Mouse (Mus musculus) activated CD4-positive, CD25-positive, alpha-beta regulatory T cell, adult 4 months (primary cell): Measurements from ENCODE around the gene Ubc. TPM values are rescaled to one million over a fixed set of nuclear protein-coding genes. Genes with fewer than 3 reads are reported as not detected.
A peak's percentile ranks its signal among the peaks of the same experiment; 100 is the strongest.

Source experiments
- ATAC-seq: one replicate; pipeline ENCODE4 v1.8.0; 2017
- polyA plus RNA-seq, 2 experiments: library from polyadenylated mRNA; unstranded; fragments of 100-300 nt; shearing (Covaris generic); gene quantifications; one replicate each; pipeline ENCODE4 v1.2.1; 2017

Ubc gene
- polyA plus RNA-seq, 2 experiments from 2014 or later, result 706 to 1,210 TPM

DNA sequence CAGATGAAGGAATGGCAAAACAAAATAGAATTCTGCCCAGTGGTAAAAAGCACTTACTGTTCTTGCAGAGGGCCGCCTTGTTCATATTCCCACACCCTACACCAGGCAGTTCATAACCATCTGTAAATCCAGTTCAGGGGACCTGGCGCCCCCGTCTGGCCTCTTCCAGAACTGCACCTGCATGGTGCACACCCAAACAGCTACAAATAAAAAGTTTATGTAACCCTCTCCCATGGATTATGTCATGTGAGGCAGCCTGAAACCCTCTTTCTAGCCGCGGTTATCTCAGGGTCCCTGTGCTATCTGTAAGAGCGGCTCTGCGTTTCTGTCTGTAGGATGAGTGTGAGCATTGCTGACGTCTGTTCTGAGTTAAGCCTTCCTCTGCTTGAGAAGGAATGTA is 41.5 kb downstream of the Ubc start:
- ATAC-seq, result no peak

DNA sequence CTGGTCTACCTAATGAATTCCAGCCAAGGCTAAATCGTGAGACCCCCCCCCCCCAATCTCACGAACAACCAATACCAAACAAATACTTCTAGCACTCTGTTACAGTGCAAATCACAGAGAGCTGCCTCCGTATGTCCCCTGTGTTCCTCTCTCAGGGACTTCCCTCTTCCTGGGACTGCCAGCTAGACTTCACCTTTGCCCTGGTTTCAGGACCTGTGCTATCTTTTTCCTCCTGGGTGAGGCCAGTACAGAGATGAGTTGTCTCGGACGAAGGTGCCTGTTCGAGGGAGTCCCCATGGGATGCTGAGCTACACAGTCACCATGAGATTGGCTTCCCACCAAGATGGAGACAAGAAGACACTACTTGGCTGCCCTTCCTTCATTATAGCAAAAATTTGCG is 41.9 kb downstream of the Ubc start:
- ATAC-seq, result no peak

GRCm38 (mm10) chr5:125344296-125344695 is 45.7 kb downstream of the Ubc start:
- ATAC-seq, result no peak

DNA sequence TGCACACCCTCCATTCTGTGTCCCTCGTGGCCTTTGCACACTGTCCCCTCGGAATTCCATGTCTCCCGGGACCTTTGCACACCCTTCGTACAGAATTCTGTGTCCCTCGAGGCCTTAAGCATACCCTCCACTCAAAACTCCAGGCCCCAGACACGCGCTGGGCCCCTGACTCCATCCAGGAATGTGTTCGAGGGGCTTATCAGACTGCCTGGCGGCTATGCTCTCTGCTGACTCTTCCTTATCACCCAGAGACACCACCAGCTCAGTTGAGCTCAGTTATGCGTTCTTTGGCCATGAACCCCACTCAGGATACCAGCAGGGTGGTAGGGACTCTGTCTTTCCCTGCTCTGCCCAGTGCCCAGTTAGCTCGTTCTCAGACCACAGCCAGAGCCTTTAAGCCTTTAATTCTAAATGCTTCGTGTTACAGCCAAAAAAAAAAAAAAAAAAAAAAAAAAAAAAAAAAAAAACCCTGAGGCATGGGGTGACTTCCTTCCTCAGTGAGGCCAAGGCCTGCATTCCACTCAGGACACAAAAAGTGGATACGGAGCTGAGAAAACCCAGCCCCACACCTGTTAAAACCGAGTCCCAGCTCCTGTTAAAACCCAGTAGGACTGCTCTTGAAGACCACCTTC is 48.4 kb downstream of the Ubc start:
- no peak for ATAC-seq

DNA sequence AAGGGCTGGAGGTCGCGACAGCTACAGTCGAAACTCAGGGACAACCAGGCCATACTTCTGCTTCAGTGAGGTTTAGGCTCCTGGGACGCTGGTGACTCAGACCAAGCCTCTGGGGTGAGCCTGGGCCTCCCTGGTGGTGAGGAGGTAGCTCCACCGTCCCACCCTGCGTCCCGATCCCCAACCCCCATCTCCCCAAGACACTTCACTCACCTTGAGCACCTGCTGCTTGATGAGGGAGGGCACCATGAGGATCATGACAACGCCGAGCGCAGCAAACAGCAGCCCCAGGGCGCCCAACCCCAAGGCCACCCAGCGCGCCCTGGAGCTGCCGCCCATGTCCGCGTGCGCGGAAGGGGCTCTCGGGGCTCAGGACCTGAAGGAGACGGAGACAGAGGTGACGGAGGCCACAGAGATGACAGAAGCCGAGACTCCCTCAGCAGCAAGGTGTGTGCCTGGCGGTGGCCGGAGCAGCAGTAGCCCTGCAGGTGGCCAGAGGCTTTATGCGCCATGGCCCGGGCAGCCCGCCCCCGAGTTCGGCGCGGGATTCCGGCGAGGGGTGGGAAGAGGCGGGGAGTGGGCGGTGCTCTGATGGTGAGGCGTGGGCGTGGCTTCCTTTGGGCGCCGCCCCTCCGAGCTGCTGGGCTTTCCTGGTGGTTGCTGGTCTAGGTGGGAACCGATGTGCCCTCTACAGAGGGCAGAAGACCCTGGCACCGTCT is 49.3 kb downstream of the Ubc start, which contains the start of gene Scarb1:
Gene Scarb1, minus strand, starts transcription at position 548 of the 716 bp plus-strand sequence.
- ATAC-seq, result peak; percentile 70

- no peak for ATAC-seq
Observed at GRCm38 (mm10) chr5:125339851-125340531, 50.0 kb downstream of the Ubc start.

- ATAC-seq, result peak; percentile 56
Observed at GRCm38 (mm10) chr5:125339108-125339751, 50.8 kb downstream of the Ubc start.

- ATAC-seq, result no peak
Observed at GRCm38 (mm10) chr5:125337526-125337925, 52.5 kb downstream of the Ubc start.

GRCm38 (mm10) chr5:125337012-125337411 is 53.0 kb downstream of the Ubc start:
- no peak for ATAC-seq

Other genes starting within 250 kb of the Ubc start
- gene Ncor2, start 211.0 kb downstream of the Ubc start, polyA plus RNA-seq, result 1 to 10 TPM; 2.9 to 8.0 TPM
- gene Scarb1, start 49.1 kb downstream of the Ubc start, polyA plus RNA-seq, result 1 to 10 TPM; 8.8 to 9.4 TPM
- gene Gm10382, start 880 bp downstream of the Ubc start, polyA plus RNA-seq, result 1 to 10 TPM in 1 of 2 experiments, under 1 TPM in 1; 0.68 to 1.1 TPM
- 10 to 100 TPM in 1 of 2 experiments, 1 to 10 TPM in 1; 6.1 to 13.8 TPM for gene Dhx37, start 43.9 kb upstream of the Ubc start, polyA plus RNA-seq
- 10 to 100 TPM; 13.7 to 14.3 TPM for gene Bri3bp, start 51.4 kb upstream of the Ubc start, polyA plus RNA-seq
- gene Aacs, start 85.6 kb upstream of the Ubc start, polyA plus RNA-seq, result 10 to 100 TPM; 18.0 to 36.4 TPM
- gene Tmem132b, start 141.6 kb upstream of the Ubc start, polyA plus RNA-seq, result not detected